Mouse (Mus musculus) bone marrow, adult 2 months (tissue): ENCODE data around the gene Kirrel3.

Source experiments
- CTCF ChIP-seq: fragments of 200-500 bp; IDR thresholded peaks from 2 replicates; pipeline ENCODE4 v1.5.1; 2011; ENCODE audit warnings: low read length, control low read depth; ENCODE audit not compliant: control insufficient read depth, insufficient read depth
- POLR2A ChIP-seq: fragments of 200-500 bp; IDR thresholded peaks from 2 replicates; pipeline ENCODE4 v1.6.1; 2011; ENCODE audit warnings: low read depth, mild to moderate bottlenecking, control low read depth, low read length, borderline replicate concordance; ENCODE audit not compliant: control insufficient read depth

DNA sequence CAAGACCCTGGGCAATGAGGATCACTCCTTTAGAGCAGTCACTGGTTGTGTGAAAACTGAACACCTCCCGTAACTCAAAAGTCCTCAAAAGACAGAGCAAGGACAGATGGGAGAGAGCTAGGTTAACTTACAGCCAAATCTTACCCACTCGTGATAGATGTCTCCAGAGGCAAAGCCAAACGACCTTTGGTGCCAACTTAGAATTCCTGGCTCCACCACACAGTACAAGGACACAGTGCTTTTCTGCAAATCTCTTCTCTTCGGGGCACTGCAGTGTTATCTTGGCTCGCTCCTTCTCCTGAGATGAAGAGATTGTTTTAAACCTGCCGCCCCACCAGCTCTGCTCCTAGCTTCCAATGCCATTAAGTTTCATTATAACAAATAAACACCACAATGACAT lies 437.0 kb downstream of the Kirrel3 start:
- TF ChIP-seq POLR2A (no peak), CTCF (no peak)
